Mouse (Mus musculus): ENCODE results near the gene Lgals8.
"Not testable (repeated sequence)": the region's sequence is repeated elsewhere in the genome, so short reads cannot be mapped to it uniquely, and the experiment has no call there.

Gene Lgals8

DNA sequence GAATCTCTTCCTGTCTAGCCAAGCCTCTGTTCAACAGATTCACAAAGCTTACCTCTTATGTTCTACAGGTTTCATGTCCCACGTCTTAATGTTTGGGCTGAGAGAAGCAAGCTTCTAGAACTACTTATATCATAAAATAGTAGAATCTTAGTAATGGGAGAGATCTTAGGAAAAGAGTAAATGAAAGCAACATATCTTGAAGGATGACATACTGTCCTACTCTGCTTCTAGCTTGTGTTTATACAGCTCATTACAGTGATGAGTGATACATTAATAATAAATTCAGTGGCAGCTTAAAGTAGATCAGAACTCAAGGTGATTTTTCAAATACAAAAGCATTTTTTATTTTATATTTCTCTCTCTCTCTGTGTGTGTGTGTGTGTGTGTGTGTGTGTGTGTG, at the start of gene Lgals8:
TSS of gene Lgals8 (minus strand) at position 101 of the 400 bp plus-strand sequence.
- no peak for DNase-seq (ENCODE audit: low spot score)

DNA sequence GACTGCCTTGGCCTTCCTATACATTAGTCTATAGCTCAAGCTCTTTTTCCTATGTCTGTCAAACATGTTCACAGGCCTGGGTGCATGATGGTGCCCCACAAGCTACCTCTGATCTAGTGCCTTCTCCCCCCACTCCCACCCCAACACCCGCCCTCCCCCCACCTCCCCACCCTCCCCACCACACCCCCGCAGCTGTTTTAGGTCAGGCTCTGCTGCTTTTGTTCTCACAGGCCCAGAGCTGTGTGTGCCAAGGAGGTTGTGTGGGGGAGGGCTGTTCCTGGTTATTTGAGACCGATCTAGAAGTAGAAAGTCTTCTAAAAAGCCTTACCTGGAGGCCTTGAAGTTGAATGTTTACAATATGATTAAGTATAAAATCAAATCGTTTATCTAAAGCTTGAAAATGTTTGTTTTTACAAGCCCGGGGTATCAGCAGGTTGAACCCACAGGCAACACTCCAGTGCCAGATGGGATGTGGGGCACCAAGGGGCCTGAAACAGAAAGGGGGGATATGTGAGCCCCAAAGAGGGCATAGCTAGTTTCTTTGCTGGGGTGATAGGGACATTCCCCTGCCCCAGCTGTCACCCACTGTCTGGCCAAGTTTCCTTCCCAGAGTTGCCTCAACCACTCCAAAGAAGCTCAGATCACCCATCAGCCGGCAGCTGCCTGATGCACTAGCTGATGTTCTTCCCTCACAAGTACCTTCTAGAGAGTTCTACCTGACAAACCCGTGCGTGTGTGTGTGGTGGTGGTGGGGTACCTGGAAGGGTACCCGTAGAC, 46.6 kb upstream of the Lgals8 start:
- no peak for DNase-seq (ENCODE audit: low spot score)

DNA sequence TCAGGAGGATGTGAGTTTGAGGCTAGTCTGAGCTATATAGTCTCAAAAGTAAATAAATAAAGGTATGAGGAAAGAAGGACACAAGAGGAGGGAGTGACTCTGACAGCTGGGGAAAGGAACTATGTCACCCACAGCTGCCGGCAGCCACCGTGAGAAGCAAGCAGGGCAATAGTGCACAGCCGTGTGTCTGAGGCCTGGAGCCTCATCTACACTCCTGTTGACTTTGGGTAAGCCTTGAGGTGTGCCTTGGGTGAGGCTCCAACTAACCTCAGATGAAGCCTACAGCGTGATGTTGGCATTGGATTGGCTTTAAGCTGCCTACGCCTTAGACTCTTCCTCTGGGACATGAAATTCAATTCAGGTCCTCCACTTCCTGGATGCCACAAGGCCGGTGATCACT, 45.3 kb upstream of the Lgals8 start:
- no peak for DNase-seq (ENCODE audit: low spot score)

GRCm38 (mm10) chr13:12507426-12507825, 42.7 kb upstream of the Lgals8 start:
- no peak for DNase-seq (ENCODE audit: low spot score)

- no peak for DNase-seq (ENCODE audit: low spot score)
Observed at GRCm38 (mm10) chr13:12505359-12505758, 40.6 kb upstream of the Lgals8 start.

DNA sequence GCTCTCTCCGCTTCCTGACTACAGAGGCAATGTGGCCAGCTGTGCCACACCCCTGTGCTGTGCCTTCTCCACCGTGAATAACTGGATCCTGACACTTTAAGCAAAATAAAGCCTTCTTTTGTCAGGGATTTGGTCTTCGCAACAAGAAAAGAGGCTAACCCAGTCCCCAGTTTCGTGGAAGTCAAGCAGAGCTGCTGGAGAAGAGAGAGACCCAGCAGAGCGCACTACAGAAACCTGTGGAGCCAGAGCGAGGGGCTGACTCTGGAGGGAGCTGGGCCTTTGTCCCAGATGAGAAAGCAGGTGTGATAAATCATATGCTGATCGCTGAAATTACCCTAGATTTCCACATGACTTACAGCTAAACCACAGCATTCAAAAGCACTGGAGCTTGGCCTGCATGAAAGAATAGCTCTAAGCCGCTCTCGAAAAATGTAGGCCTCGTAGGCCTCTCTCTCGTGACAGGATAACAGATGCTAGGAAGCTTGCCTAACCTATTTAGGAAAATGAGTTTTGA, 38.6 kb upstream of the Lgals8 start:
- DNase-seq (ENCODE audit: low spot score), result no peak

DNA sequence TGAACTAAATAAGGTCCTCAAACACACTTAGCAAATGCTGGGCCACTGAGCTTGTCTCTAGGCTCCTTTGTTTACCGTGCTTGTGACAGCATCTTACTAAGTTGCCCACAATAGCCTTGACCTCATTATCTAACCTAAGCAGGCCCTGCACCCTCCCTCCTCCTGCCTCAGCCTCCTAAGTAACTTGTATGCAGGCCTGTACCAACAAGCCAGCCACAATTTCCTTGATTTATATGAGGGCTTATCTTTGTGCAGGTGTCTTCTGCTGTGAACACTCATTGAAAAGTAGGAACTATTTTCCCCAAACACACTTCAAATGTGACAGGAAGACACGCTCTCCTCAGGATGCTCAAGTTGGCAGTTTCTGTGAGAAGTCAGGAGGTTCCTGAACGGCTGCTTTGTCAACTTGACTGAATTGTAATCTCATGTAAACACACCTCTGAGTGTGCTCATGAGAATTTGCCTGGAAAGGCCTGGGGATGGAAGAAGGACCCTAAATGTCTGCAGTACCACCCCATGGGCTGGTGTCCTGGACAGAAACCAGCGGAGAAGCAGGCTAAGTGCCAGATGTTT, 38.0 kb upstream of the Lgals8 start:
- no peak for DNase-seq (ENCODE audit: low spot score)

DNA sequence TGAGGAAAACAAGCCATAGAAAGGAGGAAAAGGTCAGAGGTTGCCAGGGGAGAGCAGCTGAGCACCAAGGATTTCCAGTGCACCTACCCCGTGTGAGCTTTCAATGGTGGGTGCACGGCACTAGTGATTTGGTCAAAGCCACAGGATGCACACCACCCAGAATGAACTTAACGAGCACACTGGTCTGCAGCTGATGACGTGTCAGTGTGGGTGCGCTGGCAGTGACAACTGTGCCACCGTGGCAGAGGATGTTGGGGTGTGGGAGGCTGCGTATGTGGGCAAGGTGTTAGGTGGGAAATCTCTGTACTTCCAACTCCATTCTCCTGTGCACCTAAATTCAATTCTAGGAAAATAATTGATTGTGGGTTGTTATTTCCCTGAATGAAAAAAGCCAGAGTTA, 34.4 kb upstream of the Lgals8 start:
- no peak for DNase-seq (ENCODE audit: low spot score)

DNA sequence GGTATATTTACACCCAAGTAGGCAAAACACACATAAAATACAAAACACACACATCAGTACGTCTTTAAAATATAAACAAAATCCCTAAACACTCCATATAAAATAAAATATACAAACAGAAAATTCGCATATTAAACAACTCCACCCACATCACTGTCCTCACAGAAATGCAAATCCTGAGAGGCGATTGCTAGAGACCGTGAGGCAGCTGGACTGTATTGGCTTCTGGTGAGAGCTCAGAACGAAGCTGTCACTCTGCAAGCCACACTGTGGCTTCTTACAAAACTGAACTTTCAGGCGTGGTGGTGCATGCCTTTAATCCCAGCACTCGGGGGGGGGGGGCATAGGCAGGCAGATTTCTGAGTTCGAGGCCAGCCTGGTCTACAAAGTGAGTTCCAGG, 33.1 kb upstream of the Lgals8 start:
- no peak for DNase-seq (ENCODE audit: low spot score)

DNA sequence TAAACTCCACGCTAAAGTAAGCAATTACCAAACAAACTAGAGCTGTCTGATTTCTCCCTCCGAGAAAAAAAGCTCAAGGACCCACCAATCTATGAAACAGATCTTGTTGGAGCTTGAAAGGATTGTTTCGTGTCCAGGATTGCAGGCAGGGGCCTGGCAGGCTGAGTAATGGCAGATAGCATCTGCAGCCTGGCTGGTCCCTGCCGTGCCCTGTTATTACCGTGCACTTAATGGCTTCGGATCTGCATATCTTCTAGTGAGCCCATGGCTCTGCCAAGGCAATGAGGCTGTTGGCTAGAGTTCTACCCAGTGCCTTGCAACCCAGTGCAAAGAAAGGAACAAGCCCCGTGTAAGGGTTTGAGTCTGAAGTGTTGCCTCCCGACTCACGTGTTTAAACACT, 30.0 kb upstream of the Lgals8 start:
- no peak for DNase-seq (ENCODE audit: low spot score)

- no peak for DNase-seq (ENCODE audit: low spot score)
Observed at GRCm38 (mm10) chr13:12492515-12492914, 27.8 kb upstream of the Lgals8 start.

GRCm38 (mm10) chr13:12485640-12486039, 20.9 kb upstream of the Lgals8 start:
- no peak for DNase-seq (ENCODE audit: low spot score)

- DNase-seq (ENCODE audit: low spot score), result no peak
Observed at GRCm38 (mm10) chr13:12485197-12485596, 20.5 kb upstream of the Lgals8 start.

GRCm38 (mm10) chr13:12479802-12480201, 15.1 kb upstream of the Lgals8 start:
- no peak for DNase-seq (ENCODE audit: low spot score)

DNA sequence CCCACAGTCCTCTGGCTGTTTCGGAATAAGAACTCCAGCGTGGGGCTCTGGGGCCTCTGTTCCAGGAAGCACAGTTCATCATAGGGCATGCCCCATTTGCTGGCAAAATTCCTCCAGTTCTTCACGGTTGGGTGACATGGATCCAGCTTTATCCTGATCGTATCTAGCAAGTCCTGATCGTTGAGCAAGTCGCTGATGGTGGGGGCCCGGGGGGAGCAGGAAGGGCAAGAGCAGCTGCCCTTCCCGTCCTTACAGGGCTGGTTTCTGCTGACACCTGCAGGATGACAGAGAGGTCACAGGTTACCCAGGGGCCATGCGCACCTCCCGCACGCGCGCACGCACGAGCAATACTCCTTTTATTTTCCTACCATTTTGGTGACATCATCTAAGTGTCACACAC, 13.6 kb upstream of the Lgals8 start:
- DNase-seq (ENCODE audit: low spot score), result no peak

DNA sequence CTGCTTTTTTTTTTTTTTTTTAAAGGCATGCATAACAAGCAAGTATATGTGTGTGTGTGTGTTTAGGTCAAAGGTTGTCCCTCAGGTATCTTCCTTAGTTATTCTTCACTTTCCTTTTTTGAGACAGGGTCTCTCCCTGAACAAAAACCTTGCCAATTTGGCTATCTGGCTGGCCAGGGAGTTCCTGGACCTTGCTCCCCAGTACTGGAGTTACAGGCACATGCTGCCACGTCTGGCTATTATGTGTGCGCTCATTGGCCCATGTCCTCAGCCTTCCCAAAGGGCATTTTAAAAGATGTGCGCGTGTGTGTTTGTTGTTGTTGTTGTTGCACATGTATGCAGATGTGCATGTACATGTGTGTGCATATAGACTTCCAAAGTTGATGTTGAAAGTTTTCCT, 12.1 kb upstream of the Lgals8 start:
- DNase-seq (ENCODE audit: low spot score), result no peak

DNA sequence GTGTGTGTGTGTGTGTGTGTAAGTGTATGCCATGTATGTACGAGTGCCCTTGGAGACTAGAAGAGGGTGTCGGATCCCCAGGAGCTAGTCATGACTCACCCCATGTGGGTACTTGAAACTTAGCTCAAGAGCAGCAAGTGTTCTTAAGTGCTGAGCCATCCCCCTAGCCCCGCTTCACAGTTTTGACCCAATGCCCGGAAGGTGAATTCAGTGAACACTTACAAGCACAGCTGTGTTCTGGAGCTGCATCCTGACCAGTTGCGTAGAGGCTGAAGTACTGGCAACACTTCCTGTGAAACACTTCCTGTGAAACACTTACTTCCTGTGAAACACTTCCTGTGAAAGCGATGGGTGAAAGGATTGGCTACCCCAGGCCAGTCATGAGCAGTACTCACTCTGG, 10.5 kb upstream of the Lgals8 start:
- DNase-seq (ENCODE audit: low spot score), result no peak

DNA sequence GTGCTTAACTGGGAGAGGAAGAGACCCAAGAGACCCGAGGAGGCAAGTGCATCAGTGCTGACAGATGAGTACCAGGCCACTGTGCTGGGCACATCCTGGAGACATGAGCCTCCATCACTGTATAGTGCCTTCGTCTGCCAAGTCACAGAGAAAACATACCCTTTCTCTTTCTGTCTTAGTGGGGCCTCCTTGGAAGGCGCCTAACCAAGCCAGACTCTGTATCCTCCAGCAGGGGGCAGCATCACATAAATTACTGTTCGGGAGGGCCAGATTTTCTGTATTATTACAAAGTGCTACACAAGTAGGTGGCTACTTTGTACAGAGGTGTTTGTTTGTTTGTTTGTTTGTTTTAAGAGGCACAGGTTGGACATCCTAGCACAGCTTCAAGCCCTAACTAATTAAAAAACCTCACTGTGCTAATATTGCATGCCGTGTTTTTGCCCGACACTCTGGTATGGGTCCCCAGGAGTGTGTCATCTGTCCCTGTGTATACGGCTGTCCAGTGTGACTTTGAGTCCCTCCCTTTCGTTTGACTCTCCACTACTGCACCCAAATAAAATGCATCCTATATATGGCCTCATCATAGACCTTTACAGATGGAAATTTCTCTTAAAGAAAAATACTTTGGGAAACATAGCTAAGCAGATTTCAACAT, 9.1 kb upstream of the Lgals8 start:
- peak; percentile 62 for DNase-seq (ENCODE audit: low spot score)

- no peak for DNase-seq (ENCODE audit: low spot score)
Observed at GRCm38 (mm10) chr13:12468488-12468887, 3.7 kb upstream of the Lgals8 start.

- not testable (repeated sequence) for DNase-seq (ENCODE audit: low spot score)
Observed at GRCm38 (mm10) chr13:12464159-12464558, 585 bp downstream of the Lgals8 start.

DNA sequence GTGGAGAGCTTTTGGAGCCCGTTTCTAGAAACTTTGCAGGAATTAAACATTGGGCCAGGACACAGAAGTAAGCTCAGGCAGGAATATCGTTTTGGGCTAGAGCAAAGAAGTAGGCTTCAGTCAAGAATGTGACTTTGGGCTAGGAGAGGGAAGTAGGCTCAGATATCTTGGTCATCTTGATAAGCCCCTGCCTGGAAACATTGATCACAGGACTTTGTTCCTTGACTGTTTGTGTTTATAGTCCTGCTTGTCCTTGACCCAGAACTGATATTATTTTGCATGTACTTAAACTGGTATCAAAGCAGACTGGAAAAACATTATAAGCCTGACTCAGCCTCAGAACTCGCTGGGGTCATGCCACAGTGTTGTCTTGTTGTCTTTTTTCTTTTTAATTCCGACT, 2.1 kb downstream of the Lgals8 start:
- no peak for DNase-seq (ENCODE audit: low spot score)

DNA sequence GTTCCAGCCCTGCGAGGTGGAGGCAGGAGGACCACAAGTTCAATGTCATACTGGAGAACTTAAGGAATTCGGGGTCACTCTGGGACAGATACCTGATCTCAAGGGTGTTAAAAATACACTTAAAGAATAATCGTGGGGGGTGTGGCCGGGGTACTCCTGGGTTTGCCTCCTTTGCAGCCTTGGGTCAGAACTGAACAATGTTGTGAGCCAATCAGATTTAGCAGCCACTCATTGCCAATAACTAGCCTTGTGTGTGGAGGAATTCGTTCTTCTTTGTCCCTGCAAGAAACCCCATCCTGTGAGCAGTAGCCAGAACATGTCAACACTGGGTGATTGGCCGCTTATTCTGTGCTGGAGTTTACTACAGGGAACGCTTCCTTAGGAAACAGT, 3.0 kb downstream of the Lgals8 start:
- no peak for DNase-seq (ENCODE audit: low spot score)
